Mouse (Mus musculus) testis, adult 10 weeks (tissue): ENCODE data around the gene Fmnl1. TPM values are rescaled to one million over a fixed set of nuclear protein-coding genes. Genes with fewer than 3 reads are reported as not detected.

Source experiments
- polyA plus RNA-seq: library from polyadenylated mRNA; stranded (reverse); fragments of 350-450 nt; fragmentation: Illumina TruSeq; extraction: RNeasy Lipid Tissue Mini Kit (QIAGEN cat#74804); gene quantifications from one replicate; pipeline ENCODE4 v1.2.3, GENCODE M21; 2014; ENCODE audit warnings: low read depth, low replicate concordance

The Fmnl1 gene
- 3.2 TPM for polyA plus RNA-seq

GRCm38 (mm10) chr11:103170494-103171285 lies at the start of gene Fmnl1:
Gene Fmnl1 (plus strand): TSS chr11:103171107.

GRCm38 (mm10) chr11:103131701-103132575 lies 39.0 kb upstream of the Fmnl1 start, which contains the start of gene Hexim2:
Gene Hexim2 (plus strand): TSS chr11:103132429.

GRCm38 (mm10) chr11:103208458-103208857 lies 37.6 kb downstream of the Fmnl1 start, which contains the start of gene 1700023F06Rik:
Gene 1700023F06Rik (minus strand): TSS chr11:103208558.

GRCm38 (mm10) chr11:103217790-103218516 lies 47.0 kb downstream of the Fmnl1 start, which contains the start of gene Spata32:
Gene Spata32 (minus strand): TSS chr11:103218432.

Other genes starting within 250 kb of the Fmnl1 start
- 4.1 TPM for gene Kif18b, start 246.0 kb upstream of the Fmnl1 start, polyA plus RNA-seq
- gene C1ql1, start 224.4 kb upstream of the Fmnl1 start, polyA plus RNA-seq = not detected
- 16.8 TPM for gene Nmt1, start 142.9 kb upstream of the Fmnl1 start, polyA plus RNA-seq
- 5.0 TPM for gene Dcakd, start 142.8 kb upstream of the Fmnl1 start, polyA plus RNA-seq
- not detected for gene Plcd3, start 69.4 kb upstream of the Fmnl1 start, polyA plus RNA-seq
- 1.2 TPM for gene Acbd4, start 69.4 kb upstream of the Fmnl1 start, polyA plus RNA-seq
- 6.9 TPM for gene Hexim1, start 54.9 kb upstream of the Fmnl1 start, polyA plus RNA-seq
- 9.5 TPM for gene Hexim2, start 38.7 kb upstream of the Fmnl1 start, polyA plus RNA-seq
- gene 1700023F06Rik, start 37.5 kb downstream of the Fmnl1 start, polyA plus RNA-seq = 4.6 TPM
- 47.3 TPM for gene Spata32, start 47.3 kb downstream of the Fmnl1 start, polyA plus RNA-seq
- not detected for gene Map3k14, start 96.4 kb downstream of the Fmnl1 start, polyA plus RNA-seq
- gene Arhgap27, start 192.6 kb downstream of the Fmnl1 start, polyA plus RNA-seq = not detected
- gene Plekhm1, start 241.6 kb downstream of the Fmnl1 start, polyA plus RNA-seq = 0.69 TPM